Mouse (Mus musculus) ES-E14 (cell line): ENCODE data around the gene Ltk. TPM values are rescaled to one million over a fixed set of nuclear protein-coding genes. Genes with fewer than 3 reads are reported as not detected.
"Not testable (repeated sequence)": the region's sequence is repeated elsewhere in the genome, so short reads cannot be mapped to it uniquely, and the experiment has no call there.

Experiments
- DNase-seq: peaks from one replicate; pipeline ENCODE4 v3.0.0-alpha.2; 2013; ENCODE audit warnings: low read depth, low spot score
- H3K27ac ChIP-seq: 2 replicates; pipeline ENCODE4 v1.5.1; 2012; ENCODE audit warnings: low read depth, mild to moderate bottlenecking, low read length, moderate library complexity, mixed read lengths; ENCODE audit not compliant: poor library complexity, insufficient read depth, severe bottlenecking
- H3K36me3 ChIP-seq: 2 replicates; pipeline ENCODE4 v1.6.1; 2012; ENCODE audit warnings: mild to moderate bottlenecking, low read length, moderate library complexity, mixed read lengths; ENCODE audit not compliant: control insufficient read depth, poor library complexity, insufficient read depth, severe bottlenecking
- H3K4me1 ChIP-seq, 2 experiments: fragments of 150-350 bp in 1 of 2; sonication (generic) in 1 of 2; 2 replicates each; pipeline ENCODE4 v1.6.1; 2012; ENCODE audit warnings: low read length in 2 of 2, mild to moderate bottlenecking in 1 of 2, mixed read lengths in 1 of 2; ENCODE audit not compliant: control insufficient read depth in 2 of 2, insufficient read depth in 2 of 2, poor library complexity in 1 of 2
- H3K4me3 ChIP-seq, 2 experiments: fragments of 150-350 bp in 1 of 2; sonication (generic) in 1 of 2; 2 replicates each; pipeline ENCODE4 v1.5.1; 2012; ENCODE audit warnings: low read length in 2 of 2, low read depth in 1 of 2, mild to moderate bottlenecking in 1 of 2, mixed read lengths in 1 of 2; ENCODE audit not compliant: insufficient read depth in 1 of 2, poor library complexity in 1 of 2, severe bottlenecking in 1 of 2
- H3K9ac ChIP-seq: 2 replicates; pipeline ENCODE4 v1.6.1; 2012; ENCODE audit warnings: low read depth, mild to moderate bottlenecking, low read length, mixed read lengths; ENCODE audit not compliant: poor library complexity, insufficient read depth, severe bottlenecking
- H3K9me3 ChIP-seq: fragments of 150-350 bp; sonication (generic); 2 replicates; pipeline ENCODE4 v1.6.1; 2012; ENCODE audit warnings: low read depth, mild to moderate bottlenecking, low read length; ENCODE audit not compliant: control insufficient read depth, insufficient read depth
- CHD2 ChIP-seq: IDR thresholded peaks from 2 replicates; pipeline ENCODE4 v1.6.1; 2014; ENCODE audit warnings: mild to moderate bottlenecking, low read depth, low read length, inconsistent platforms
- HCFC1 ChIP-seq: IDR thresholded peaks from 2 replicates; pipeline ENCODE4 v1.6.1; 2012; ENCODE audit warnings: low read length, inconsistent platforms, borderline replicate concordance; ENCODE audit not compliant: insufficient read depth
- MAFK ChIP-seq: IDR thresholded peaks from 2 replicates; pipeline ENCODE4 v1.6.1; 2014; ENCODE audit warnings: mild to moderate bottlenecking, low read depth, low read length, inconsistent platforms; ENCODE audit not compliant: insufficient read depth
- ZC3H11A ChIP-seq: IDR thresholded peaks from 2 replicates; pipeline ENCODE4 v1.6.1; 2012; ENCODE audit warnings: low read depth, mild to moderate bottlenecking, inconsistent platforms, low read length, borderline replicate concordance
- ZNF384 ChIP-seq: IDR thresholded peaks from 2 replicates; pipeline ENCODE4 v1.6.1; 2012; ENCODE audit warnings: low read depth, low read length, inconsistent platforms
- in situ Hi-C, 2 experiments: fragments of 600-800 bp; cut with MboI; formaldehyde crosslinking; loops; one replicate each; pipeline ENCODE4 v1.15.1; 2025; ENCODE audit warnings: low sequenced_read_pairs in 2 of 2, inconsistent platforms in 1 of 2; ENCODE audit not compliant: unreplicated experiment in 2 of 2
- total RNA-seq: library from RNA; depleted of rRNA; stranded (reverse); fragments of 300-350 nt; gene quantifications from 2 replicates; pipeline ENCODE4 v1.2.3, GENCODE M21; 2012

Gene Ltk
- total RNA-seq, 1 experiment: 0.85 TPM

- in situ Hi-C loops: no loop called here
- no peak for TF ChIP-seq CHD2
- H3K4me3 ChIP-seq: no peak overlapping the region
- no peak overlapping the region for H3K27ac ChIP-seq
- H3K36me3 ChIP-seq: peaks cover 23% of the 10 kb centered on the region
- no peaks in the 10 kb centered on the region for H3K4me1 ChIP-seq
- no peaks in the 10 kb centered on the region for H3K9me3 ChIP-seq
- no peak overlapping the region for H3K9ac ChIP-seq
- peak; percentile 53 for DNase-seq
Measured at GRCm38 (mm10) chr2:119730735-119731134, 29.5 kb downstream of the Ltk start.

- no peak overlapping the region for H3K4me3 ChIP-seq
- no peaks in the 10 kb centered on the region for H3K9me3 ChIP-seq
- H3K27ac ChIP-seq: no peak overlapping the region
- in situ Hi-C loops: no loop called here
- H3K4me1 ChIP-seq: no peaks in the 10 kb centered on the region
- peaks cover 31% of the 10 kb centered on the region for H3K36me3 ChIP-seq
- TF ChIP-seq HCFC1 (no peak), ZC3H11A (no peak), MAFK (no peak), ZNF384 (no peak)
- no peak for DNase-seq
- H3K9ac ChIP-seq: no peak overlapping the region
Measured at GRCm38 (mm10) chr2:119727762-119728416, 32.3 kb downstream of the Ltk start.

GRCm38 (mm10) chr2:119721070-119721469 lies 39.2 kb downstream of the Ltk start:
- Histone ChIP-seq H3K4me3 (no peak overlapping the region), H3K36me3 (peaks cover 24% of the 10 kb centered on the region), H3K9ac (no peak overlapping the region), H3K9me3 (no peaks in the 10 kb centered on the region), H3K27ac (no peak overlapping the region), H3K4me1 (no peaks in the 10 kb centered on the region)
- no peak for TF ChIP-seq ZNF384
- TF ChIP-seq MAFK: no peak
- no peak for TF ChIP-seq HCFC1
- no peak for TF ChIP-seq CHD2
- no peak for TF ChIP-seq ZC3H11A
- in situ Hi-C loops: no loop called here
- DNase-seq: no peak

GRCm38 (mm10) chr2:119715868-119716267 lies 44.4 kb downstream of the Ltk start:
- H3K9me3 ChIP-seq, H3K36me3 ChIP-seq, DNase-seq, H3K4me1 ChIP-seq, H3K9ac ChIP-seq, H3K27ac ChIP-seq, H3K4me3 ChIP-seq, in situ Hi-C loops: not testable (repeated sequence)
- TF ChIP-seq MAFK: peak; percentile 73

- Histone ChIP-seq H3K27ac (no peak overlapping the region), H3K4me3 (no peak overlapping the region), H3K36me3 (peaks cover 4% of the 10 kb centered on the region), H3K9me3 (no peaks in the 10 kb centered on the region), H3K9ac (no peak overlapping the region), H3K4me1 (peaks cover 2 to 3% of the 10 kb centered on the region in 2 experiments; a peak in 1 of 4 replicates)
- DNase-seq: no peak
- TF ChIP-seq CHD2 (no peak), ZC3H11A (no peak), MAFK (no peak), HCFC1 (no peak), ZNF384 (no peak)
- in situ Hi-C loops: no loop called here
Measured at GRCm38 (mm10) chr2:119710011-119710410, 50.2 kb downstream of the Ltk start.
